Mouse (Mus musculus) common myeloid progenitor, adult 5-6 weeks (primary cell): Measurements from ENCODE around the gene Phldb2. TPM values are rescaled to one million over a fixed set of nuclear protein-coding genes. Genes with fewer than 3 reads are reported as not detected.

ENCODE experiments used
- ATAC-seq: replicated peaks from 2 replicates; pipeline ENCODE4 v1.8.0; 2016; ENCODE audit warnings: low read depth, mild to moderate bottlenecking, moderate TSS enrichment, inconsistent platforms; ENCODE audit not compliant: poor library complexity, severe bottlenecking
- total RNA-seq: library from RNA; stranded (forward); fragments of 200-1000, 187-1606 nt; gene quantifications from 2 replicates; pipeline ENCODE4 v1.2.3, GENCODE M21; 2017

The Phldb2 gene
- total RNA-seq, 1 experiment from 2014 or later = 1.8 TPM

- ATAC-seq = no peak
These were observed 54.9 kb downstream of the Phldb2 start for GRCm38 (mm10) chr16:45898459-45898858.

GRCm38 (mm10) chr16:45896587-45896986 is 56.8 kb downstream of the Phldb2 start:
- ATAC-seq = no peak

DNA sequence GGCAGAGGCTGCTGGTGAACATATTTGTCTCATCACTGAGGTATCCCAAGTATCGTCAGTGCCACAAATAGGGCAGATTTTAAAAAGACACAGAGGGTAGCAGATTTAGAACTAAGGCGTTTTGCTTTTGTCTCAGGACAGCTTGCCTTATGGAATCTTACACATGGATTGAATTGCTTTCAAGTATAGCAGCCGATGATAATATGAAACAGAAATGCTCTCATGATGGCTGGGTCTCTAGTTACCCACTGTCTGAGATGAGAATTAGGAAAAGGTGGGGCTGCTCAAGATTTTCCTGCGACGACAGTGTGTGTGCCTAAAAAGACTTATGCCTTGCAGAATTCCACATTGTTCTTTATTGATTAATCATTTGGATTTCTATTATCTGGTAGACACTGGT is 58.4 kb downstream of the Phldb2 start:
- ATAC-seq = no peak

GRCm38 (mm10) chr16:45893796-45894195 is 59.6 kb downstream of the Phldb2 start:
- ATAC-seq = no peak

- no peak for ATAC-seq
These were observed 60.5 kb downstream of the Phldb2 start for GRCm38 (mm10) chr16:45892928-45893327.

GRCm38 (mm10) chr16:45890471-45891200 is 62.8 kb downstream of the Phldb2 start:
- ATAC-seq = no peak

GRCm38 (mm10) chr16:45889636-45890035 is 63.8 kb downstream of the Phldb2 start:
- no peak for ATAC-seq

DNA sequence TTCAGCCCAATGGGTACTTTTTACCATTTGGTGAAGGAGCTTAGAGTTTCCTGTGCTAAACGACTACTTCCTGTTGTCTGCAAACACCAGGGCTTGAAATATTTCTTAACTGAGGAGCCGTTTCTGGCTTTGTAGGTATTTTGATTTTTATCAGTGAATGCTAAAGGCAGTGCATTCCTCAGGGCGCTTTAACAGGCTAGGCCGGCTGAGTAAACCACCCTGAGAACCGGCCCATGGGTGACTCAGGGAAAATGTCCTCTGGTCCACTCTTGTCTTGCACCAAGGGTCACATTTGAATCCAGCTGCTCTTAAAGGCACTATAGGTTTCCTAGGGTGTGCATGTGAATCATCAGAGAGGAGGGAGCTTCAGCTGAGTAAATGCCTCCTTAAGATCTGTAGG is 66.8 kb downstream of the Phldb2 start:
- ATAC-seq = 0 out of 2 replicates have a peak, but pooled peaks have one; percentile 24

GRCm38 (mm10) chr16:45884194-45884593 is 69.2 kb downstream of the Phldb2 start:
- no peak for ATAC-seq

GRCm38 (mm10) chr16:45881177-45881832 is 72.1 kb downstream of the Phldb2 start:
- ATAC-seq = no peak

DNA sequence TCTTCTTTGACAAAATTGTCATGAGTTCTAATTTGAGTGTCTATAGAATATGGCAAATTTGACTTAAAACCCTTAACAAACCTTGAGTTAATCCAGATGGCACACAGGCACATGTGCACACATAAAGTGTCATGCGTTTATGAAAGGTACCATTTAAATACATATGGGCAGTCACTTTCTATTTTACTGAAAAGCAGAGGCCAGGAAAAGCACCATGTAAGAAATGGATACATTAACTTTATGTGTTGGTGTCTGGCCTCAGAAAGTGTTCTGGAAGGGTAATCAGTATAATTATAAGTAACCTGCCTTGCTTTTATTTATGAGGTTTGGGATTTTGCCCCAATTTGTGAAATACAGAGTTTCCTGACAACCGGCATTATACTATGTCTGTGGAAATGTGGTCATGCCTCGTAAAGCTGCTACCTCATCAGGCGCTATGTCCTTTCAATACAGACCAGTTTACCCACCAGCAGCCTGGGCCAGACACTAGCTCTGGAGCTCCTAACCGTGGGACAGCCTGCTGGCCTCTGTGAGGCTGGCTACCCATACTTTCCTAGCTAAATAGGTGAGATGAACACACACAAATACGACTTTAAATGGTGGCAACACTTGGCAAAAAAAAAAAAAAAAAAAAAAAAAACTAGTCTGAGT is 73.2 kb downstream of the Phldb2 start:
- ATAC-seq = no peak

- no peak for ATAC-seq
These were observed 75.7 kb downstream of the Phldb2 start for GRCm38 (mm10) chr16:45877739-45878138.

DNA sequence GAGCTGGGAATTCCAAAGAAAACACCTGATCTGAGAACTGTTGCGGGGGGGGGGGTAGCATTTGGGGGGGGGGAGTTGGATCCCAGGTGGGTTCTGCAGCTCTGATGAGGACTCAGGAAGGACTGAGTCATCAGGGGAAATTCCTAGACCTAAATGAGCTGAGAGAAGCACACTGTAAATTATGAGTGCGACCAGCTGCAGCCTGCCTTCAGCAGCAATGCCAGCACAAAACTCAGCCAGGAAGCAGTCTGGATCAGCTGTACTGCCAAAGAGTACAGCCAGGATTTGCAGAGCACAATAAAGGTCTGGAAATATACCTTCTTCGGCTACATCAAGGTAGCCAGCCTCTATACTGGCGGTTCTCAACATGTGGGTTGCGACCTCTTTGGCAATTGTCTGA is 76.2 kb downstream of the Phldb2 start:
- no peak for ATAC-seq

DNA sequence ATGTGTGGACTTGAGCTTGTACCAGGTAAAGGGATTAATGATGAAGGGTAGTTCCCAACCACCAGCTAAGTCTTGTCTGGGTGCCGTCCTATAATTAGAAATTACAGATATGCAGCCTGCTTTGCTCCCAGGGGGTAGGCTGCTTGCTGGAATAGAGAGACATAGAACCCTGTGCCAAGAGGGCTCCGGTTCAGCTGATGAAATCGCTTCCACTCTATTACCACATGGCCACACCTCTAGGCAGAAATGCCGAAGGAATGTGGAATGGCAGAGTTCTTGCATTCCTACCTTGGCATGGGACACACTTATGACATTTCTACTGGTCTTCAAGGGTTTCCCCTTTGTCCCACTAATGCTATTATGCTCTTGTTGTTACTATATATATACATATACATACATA is 80.0 kb downstream of the Phldb2 start:
- ATAC-seq = no peak

- ATAC-seq = no peak
These were observed 82.0 kb downstream of the Phldb2 start for GRCm38 (mm10) chr16:45871286-45871976.

DNA sequence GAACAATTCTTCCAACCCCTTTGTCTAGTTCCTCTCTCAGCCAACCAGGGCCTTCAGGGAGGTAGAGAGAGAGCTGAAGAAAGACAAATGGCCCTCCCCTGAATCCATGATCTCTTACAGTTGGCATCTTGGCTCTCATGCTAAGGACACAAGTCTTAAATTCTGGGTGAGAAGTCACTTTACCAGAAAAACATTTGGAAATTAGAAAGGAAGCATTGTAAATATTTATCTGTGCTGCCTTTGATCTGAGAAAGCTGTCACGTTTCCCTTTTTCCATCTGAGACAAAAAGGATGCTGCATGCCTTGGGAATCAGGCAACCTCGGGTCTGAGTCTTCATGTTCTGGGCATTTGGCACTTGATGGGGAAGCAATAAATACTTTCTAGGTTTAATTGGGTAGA is 82.7 kb downstream of the Phldb2 start:
- ATAC-seq = no peak

DNA sequence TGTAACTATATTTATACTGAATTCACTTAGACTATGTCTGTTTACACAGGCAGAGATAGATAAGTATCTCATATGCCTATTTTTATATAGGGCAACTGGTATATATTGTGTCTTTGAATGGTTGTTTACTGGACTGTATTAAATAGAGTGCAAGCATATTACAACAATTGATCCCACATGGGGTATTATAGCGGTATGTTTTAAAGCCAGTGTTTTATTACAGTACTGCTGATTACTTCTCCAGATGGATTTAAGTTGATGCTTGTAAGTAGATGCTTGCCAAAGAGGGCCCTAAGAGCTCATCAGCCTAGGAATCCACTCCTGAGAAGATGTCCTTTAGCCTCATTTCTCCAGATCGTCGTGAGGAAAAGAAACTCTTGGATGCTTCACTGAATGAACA is 84.4 kb downstream of the Phldb2 start:
- no peak for ATAC-seq

DNA sequence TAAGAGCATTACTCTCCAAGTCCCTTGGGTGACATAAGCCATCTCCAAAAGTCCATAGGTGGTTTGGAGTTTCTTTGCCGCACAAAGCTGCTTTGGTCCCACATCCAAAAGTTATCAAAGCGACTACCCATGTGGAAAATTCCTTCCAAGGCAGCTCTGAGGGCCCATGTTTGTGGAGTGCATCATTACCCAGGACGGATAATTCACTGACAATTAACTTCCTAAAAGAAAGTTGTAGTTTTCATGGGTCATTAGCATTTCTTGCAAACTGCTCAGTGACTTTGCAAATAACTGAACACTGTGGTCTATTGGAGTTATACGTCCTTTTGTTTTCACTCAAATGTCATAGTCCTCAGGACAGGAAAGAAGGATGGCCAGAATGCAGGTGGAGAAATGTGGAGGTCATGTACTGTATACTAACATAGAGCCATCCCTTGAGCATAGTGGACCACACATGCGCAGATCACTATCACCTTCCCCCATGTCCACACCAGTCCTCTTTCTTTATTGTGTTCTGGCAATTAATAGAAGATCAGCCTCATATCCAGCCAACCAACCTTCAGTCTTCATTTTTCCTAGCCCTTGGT is 96.0 kb downstream of the Phldb2 start:
- ATAC-seq = no peak

GRCm38 (mm10) chr16:45854499-45854898 is 98.9 kb downstream of the Phldb2 start:
- no peak for ATAC-seq

- no peak for ATAC-seq
These were observed 104.4 kb downstream of the Phldb2 start for GRCm38 (mm10) chr16:45849045-45849444.
